Mouse (Mus musculus) embryonic fibroblast, embryonic 13.5 days (primary cell): ENCODE results near the gene Ano6. TPM values are rescaled to one million over a fixed set of nuclear protein-coding genes. Genes with fewer than 3 reads are reported as not detected.

Source experiments
- H3K27ac ChIP-seq: 2 replicates; pipeline ENCODE4 v1.5.1; 2012; ENCODE audit warnings: low read length, control low read depth, inconsistent platforms; ENCODE audit not compliant: insufficient read depth
- H3K4me1 ChIP-seq: 2 replicates; pipeline ENCODE4 v1.6.1; 2011; ENCODE audit warnings: low read length; ENCODE audit not compliant: control insufficient read depth, insufficient read depth
- H3K4me3 ChIP-seq: 2 replicates; pipeline ENCODE4 v1.5.1; 2011; ENCODE audit warnings: mild to moderate bottlenecking, control low read depth, low read length; ENCODE audit not compliant: insufficient read depth
- CTCF ChIP-seq: IDR thresholded peaks from 2 replicates; pipeline ENCODE4 v1.5.1; 2011; ENCODE audit warnings: mild to moderate bottlenecking, control low read depth, low read length, moderate library complexity, borderline replicate concordance; ENCODE audit not compliant: insufficient read depth
- POLR2A ChIP-seq: IDR thresholded peaks from 2 replicates; pipeline ENCODE4 v1.6.1; 2011; ENCODE audit warnings: low read depth, mild to moderate bottlenecking, control low read depth, low read length, moderate library complexity
- polyA plus RNA-seq: library from polyadenylated mRNA; stranded (reverse); fragments of >200 nt; gene quantifications from 2 replicates; pipeline ENCODE4 v1.2.4, GENCODE M21; 2011; ENCODE audit warnings: low read depth; ENCODE audit not compliant: missing spikeins, insufficient read length

The Ano6 gene
- polyA plus RNA-seq, 1 experiment = 102 TPM

DNA sequence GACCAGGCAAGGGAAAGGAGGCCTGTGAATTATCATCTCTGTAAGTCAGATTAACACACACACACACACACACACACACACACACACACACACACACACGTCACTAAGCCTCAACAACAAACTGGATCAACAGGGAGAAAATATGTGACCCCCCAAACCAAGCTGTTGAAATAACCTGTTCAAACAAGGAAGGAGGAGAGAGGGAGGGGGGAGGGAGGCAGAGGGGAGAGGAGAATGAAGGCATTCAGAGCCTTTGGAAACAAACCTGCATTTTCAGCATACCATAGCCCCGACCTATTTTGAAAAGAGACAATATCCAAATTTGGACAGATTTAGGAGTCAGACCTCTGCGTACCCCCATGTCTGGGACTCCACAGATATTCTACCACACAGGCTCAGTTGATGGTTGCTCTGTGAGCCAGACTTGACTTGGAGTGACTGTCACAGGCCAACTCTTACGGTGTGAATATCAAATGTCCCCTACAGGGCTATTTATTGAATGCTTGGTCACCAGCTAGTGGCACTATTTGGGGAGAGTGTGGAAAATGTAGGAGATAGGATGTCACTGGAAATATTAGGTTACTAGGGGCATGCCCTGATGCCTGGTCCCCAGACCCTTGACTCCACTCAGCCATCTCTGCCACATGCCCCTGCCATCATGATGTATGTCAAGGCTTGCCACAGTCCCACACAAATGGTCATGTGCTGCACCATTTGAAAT is 185.7 kb downstream of the Ano6 start:
- H3K27ac ChIP-seq = peak overlapping the region; percentile 32; the same call in 1 of the 2 replicates
- no peak for TF ChIP-seq CTCF
- no peak for TF ChIP-seq POLR2A
- peaks cover 9% of the 10 kb centered on the region for H3K4me1 ChIP-seq
- no peak overlapping the region for H3K4me3 ChIP-seq

DNA sequence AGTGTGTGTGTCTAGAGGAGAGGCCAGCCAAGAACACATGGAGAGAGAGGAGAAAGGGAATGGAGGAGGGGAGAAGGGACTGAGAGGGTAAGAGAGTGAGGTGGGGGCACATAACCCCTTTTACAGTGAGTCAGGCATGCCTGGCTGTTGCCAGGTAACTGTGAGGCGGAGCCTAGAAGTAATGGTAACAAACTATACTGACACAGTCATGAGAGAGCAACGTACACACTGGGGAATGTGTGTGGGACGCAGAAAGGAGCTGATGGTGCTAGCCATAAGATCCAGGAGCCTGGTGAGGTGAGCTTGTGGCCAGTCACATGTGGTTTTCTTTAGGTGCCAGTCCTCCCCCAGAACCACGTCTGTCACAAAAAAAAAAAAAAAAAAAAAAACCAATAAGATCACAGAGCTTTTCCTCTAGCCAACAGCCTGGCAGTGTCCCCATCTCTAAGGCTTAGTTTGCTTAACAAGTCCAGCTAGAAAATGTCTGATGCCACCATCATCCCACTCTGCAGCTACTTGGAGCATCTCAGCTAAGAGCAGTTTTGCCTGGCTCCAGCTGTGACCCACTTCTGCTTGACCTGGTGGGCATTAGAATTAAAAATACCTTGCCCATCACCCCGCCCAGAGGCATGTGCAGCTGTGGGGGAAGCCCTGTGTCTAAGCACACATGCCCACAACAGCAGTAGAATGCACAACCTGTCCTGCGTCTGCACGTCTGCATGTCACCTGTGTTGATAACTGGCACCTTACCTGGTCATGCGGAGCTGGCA is 186.7 kb downstream of the Ano6 start:
- Histone ChIP-seq H3K27ac (peak overlapping the region; percentile 23; the same call in 1 of the 2 replicates), H3K4me3 (no peak overlapping the region), H3K4me1 (peaks cover 9% of the 10 kb centered on the region)
- TF ChIP-seq POLR2A (no peak), CTCF (no peak)

DNA sequence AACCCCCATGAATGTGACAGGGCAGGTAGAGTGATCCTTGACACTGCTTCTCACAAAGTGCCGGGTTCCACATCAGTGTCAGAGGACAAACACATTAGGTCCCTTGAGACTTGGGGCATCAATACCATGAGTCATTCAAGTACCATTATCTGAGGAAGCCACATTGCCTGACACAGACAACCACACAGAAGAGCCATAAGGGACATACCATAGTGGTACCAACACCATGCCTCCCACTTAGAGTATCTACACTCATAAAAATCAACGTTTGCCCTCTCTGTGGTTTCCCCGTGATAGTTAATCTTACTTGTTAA is 187.3 kb downstream of the Ano6 start:
- Histone ChIP-seq H3K4me3 (no peak overlapping the region), H3K27ac (no peak overlapping the region), H3K4me1 (peaks cover 9% of the 10 kb centered on the region)
- TF ChIP-seq POLR2A (no peak), CTCF (no peak)

DNA sequence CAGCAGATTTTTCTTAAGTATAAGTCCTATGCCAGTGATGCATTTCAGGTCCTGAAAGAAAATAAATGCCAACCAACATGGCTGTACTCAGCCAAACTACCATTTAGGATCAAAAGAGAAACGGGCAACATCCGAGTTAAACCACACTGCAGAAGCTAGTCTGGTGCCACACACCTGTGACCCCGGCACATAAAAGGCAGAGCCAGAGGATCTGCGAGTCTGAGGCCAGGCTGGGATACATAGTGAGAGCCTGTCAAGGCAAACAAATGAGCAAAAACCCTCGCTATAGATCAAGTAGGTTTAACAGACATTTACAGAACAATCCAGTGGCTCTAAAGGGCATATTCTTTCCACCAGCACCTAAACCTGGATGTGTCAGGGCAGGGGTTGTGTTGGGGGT is 190.0 kb downstream of the Ano6 start:
- Histone ChIP-seq H3K27ac (no peak overlapping the region), H3K4me1 (peaks cover 5% of the 10 kb centered on the region; the same call in 1 of the 2 replicates), H3K4me3 (no peak overlapping the region)
- TF ChIP-seq CTCF = no peak
- TF ChIP-seq POLR2A = no peak

DNA sequence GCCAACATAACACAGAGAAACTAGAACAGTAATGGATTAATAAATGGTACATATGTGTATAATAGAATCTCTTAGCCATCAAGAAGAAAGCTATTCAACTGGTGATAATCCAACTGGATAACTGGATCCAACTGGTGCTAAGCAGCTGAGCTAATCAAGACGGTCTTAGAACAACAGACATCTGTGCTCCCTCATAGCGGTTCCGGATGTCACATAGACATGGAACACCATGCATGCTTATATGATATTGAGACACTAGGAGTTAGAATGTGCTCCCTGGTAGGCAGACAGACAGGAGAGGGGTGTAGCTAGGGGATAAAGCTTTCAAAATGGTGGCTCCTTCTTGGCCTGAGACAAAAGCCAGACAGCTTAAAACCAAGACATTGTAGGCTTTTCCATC is 197.3 kb downstream of the Ano6 start:
- Histone ChIP-seq H3K4me1 (no peaks in the 10 kb centered on the region), H3K4me3 (no peak overlapping the region), H3K27ac (no peak overlapping the region)
- TF ChIP-seq POLR2A = no peak
- TF ChIP-seq CTCF = no peak

DNA sequence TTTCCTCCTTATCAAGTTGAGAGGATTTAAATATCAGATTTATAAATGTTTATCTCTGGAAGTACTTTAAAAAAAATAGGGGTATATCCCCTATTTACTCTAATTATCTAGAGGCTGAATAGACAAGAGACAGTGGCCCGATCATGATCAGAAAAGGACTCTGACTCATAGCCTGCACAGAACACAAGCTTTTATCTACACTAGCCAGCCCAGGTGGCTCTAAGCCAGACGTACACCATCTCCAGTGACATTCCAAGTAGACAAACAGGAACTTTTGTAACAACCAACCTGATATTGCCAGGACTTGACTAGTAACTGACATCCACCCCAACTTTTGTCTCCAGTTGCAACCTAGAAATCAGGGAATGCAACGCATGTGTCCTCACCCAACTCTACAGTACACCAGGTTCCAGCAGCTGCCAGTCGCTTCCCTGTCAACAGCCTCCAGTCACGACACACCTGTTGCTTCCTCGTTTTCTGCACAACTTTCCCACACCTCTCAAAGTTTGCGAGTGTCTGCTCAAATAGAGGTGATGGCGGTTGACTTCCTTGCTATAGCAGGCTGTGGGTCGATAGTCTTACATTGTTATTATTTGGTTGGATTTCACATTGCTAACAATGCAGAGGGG is 199.0 kb downstream of the Ano6 start:
- H3K27ac ChIP-seq = no peak overlapping the region
- no peak overlapping the region for H3K4me3 ChIP-seq
- TF ChIP-seq CTCF = no peak
- no peaks in the 10 kb centered on the region for H3K4me1 ChIP-seq

DNA sequence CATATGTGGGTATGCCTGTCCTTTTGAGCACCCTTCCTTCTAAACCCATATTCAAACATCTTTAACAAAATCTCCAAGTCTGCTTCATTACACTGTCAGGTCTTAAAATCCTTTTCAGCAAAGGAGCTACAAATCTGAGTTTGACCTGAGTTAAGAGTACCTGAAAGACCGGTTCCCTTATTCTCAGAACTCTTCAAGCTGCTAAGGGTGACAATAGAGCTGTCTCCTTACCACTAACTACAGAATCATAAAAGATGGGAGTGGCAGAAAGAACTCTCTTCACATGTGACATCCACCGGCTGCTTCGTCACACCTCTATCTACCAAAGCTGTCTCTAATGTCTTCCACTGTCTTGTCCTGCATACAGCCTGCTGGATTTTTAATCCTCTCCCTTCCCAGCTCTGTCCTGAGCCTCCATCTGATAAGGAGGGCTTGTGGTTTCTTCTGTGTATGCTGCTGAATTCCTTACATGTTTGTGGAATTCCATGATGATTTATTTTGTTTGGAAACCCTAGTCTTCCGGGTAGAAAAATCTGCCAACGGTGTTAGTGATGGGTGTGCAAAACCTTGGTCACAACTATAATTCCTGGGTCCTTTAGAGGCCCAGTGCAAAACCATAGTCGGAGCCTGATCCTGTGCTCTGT is 212.4 kb downstream of the Ano6 start:
- H3K27ac ChIP-seq = no peak overlapping the region
- no peak for TF ChIP-seq POLR2A
- H3K4me3 ChIP-seq = no peak overlapping the region

DNA sequence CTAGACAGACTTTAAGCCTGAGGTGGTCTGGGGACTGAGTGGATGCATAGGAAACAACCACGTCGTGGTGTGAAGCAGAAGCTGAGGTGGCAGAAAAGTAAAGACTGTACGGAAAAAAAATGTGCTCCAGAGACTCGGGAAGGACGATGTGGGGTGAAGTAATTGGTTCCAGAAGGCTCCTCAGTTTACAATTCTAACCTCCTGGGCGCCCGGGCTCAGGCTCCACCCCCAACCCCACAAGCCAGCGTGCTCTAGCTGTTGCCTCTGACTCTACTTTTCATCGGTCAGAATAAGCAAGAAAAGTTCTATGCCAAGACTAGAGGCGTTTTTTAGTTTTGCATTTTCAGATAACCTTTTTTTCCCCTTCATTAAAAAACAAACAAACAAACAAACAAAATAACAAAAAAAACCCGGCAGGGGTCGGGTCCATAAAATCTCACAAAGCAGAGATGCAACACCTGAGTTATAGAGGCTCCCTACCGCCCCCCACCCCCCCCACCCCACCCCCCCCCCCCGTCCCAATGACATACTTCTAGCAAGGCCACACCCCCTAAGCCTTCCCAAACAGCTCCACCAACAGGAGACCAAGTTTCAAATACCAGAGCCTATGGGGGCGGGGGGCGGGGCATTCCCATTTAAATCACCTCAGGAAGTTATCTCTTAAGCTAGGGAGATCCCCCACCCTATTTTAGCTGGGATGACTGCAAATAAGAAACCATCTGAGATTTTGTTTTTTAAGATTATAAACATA is 221.2 kb downstream of the Ano6 start:
- no peaks in the 10 kb centered on the region for H3K4me1 ChIP-seq
- no peak overlapping the region for H3K4me3 ChIP-seq
- TF ChIP-seq POLR2A (no peak), CTCF (no peak)
- no peak overlapping the region for H3K27ac ChIP-seq

More for the DNA sequence above, 212.4 kb downstream of the Ano6 start:
- H3K4me1 ChIP-seq = peaks cover 10% of the 10 kb centered on the region

DNA sequence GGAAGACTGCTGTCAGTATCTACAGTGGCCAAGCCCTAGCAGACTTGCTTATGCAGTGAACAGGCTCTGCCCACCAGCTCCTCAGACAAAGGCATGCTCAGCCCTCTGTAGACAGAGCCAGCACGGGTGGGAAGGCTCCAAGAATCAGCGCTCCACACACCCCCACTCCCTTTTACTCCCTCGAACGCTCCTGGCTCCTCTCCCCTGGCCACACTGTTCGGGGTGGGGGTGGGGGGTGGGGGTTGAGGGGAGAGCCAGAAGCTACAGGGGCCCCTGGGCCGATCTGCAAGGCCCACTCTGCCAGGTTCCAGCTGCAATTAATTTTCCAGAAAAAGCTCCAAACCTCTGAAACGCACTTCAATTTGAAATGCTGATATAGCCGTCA is 221.7 kb downstream of the Ano6 start:
- H3K4me3 ChIP-seq = no peak overlapping the region
- TF ChIP-seq POLR2A (no peak), CTCF (no peak)
- no peaks in the 10 kb centered on the region for H3K4me1 ChIP-seq
- H3K27ac ChIP-seq = no peak overlapping the region
